9 mouse cellular contexts compared by ENCODE assay signal in genomic region chr2:146168017-146168803, GRCm38 (mm10). TPM values are rescaled to one million over a fixed set of nuclear protein-coding genes. Genes with fewer than 3 reads are reported as not detected.
DNase-seq lines count a peak whose midpoint lies in the region; ATAC-seq and TF ChIP-seq lines count a peak whose summit lies in the region.
"Had no signal": no experiment of that assay in that cellular context is flagged by ENCODE, and none has a peak within 500 bp of the region (broad histone marks: within the 10 kb centered on the region; RNA-seq: fewer than 3 reads in every experiment).

No protein-coding gene starts in this region.

- peak; percentile 54 for ATAC-seq in kidney, postnatal 0 days (replicated peaks; ENCODE audit: low FRiP score, low read depth)
- ATAC-seq in forebrain, embryonic 11.5 days (replicated peaks; ENCODE audit: low FRiP score) = peak; percentile 46; the same call in 1 of the 2 replicates
- ATAC-seq in neural tube, embryonic 12.5 days (ENCODE audit: low FRiP score, low read depth) = peak; percentile 48; the same call in 1 of the 2 replicates
- no peak for ATAC-seq in liver, embryonic 11.5 days (replicated peaks; ENCODE audit: low FRiP score)

- H3K4me1 ChIP-seq in kidney, postnatal 0 days (replicated peaks; ENCODE audit: insufficient read depth, low read length) = no peaks in the 10 kb centered on the region
- peaks cover 7% of the 10 kb centered on the region; the same call in 1 of the 2 replicates for H3K4me1 ChIP-seq in forebrain, embryonic 11.5 days (replicated peaks; ENCODE audit: control insufficient read depth, insufficient read depth, low read length)
- peaks cover 9% of the 10 kb centered on the region; the same call in 1 of the 2 replicates for H3K4me1 ChIP-seq in neural tube, embryonic 12.5 days
- no peaks in the 10 kb centered on the region for H3K4me1 ChIP-seq in liver, embryonic 11.5 days (replicated peaks; ENCODE audit: control insufficient read depth, insufficient read depth, low read length)
- H3K4me1 ChIP-seq: liver, embryonic 15.5 days had no signal

- WGBS in kidney, postnatal 0 days = 37% methylated on average over 14 of the region's 14 CpGs
- WGBS in forebrain, embryonic 11.5 days = 58% methylated on average over 14 of the region's 14 CpGs
- WGBS in neural tube, embryonic 12.5 days = 58% methylated on average over 14 of the region's 14 CpGs
- whole genome bisulfite sequencing in liver, embryonic 11.5 days = 67% methylated on average over 14 of the region's 14 CpGs

- H3K9ac ChIP-seq in kidney, postnatal 0 days (ENCODE audit: low read depth, low read length) = no peak overlapping the region
- H3K9ac ChIP-seq in forebrain, embryonic 11.5 days (ENCODE audit: low read length) = no peak overlapping the region
- no peak overlapping the region for H3K9ac ChIP-seq in neural tube, embryonic 12.5 days
- H3K9ac ChIP-seq in liver, embryonic 11.5 days (ENCODE audit: low read depth, low read length) = no peak overlapping the region
- H3K9ac ChIP-seq: liver, embryonic 15.5 days had no signal

- DNase-seq in kidney, postnatal 0 days (ENCODE audit: low spot score) = peak; percentile 52
- no peak for DNase-seq in kidney, adult 11 months
- peak; percentile 50 for DNase-seq in forebrain, embryonic 11.5 days (ENCODE audit: low spot score)
- DNase-seq in kidney, postnatal 4 days = peak; percentile 11 to 42
- no peak for DNase-seq in natural killer cell, adult 2 months (ENCODE audit: low spot score in 2 of 2)
- DNase-seq in thymus, postnatal 25 days = no peak
- no peak for DNase-seq in liver, embryonic 11.5 days (ENCODE audit: low spot score)

- no peak for TF ChIP-seq CTCF in kidney, postnatal 0 days (IDR thresholded peaks at IDR 0.05; ENCODE audit: low read depth)

- no peaks in the 10 kb centered on the region for H3K27me3 ChIP-seq in kidney, postnatal 0 days (ENCODE audit: insufficient read depth, low read length)
- H3K27me3 ChIP-seq in forebrain, embryonic 11.5 days (ENCODE audit: control insufficient read depth, insufficient read depth, low read length) = no peaks in the 10 kb centered on the region
- no peaks in the 10 kb centered on the region for H3K27me3 ChIP-seq in neural tube, embryonic 12.5 days (replicated peaks)
- H3K27me3 ChIP-seq in liver, embryonic 11.5 days (replicated peaks; ENCODE audit: control insufficient read depth, insufficient read depth, low read length) = no peaks in the 10 kb centered on the region
- H3K27me3 ChIP-seq: liver, embryonic 15.5 days had no signal

- no peaks in the 10 kb centered on the region for H3K36me3 ChIP-seq in kidney, postnatal 0 days (ENCODE audit: insufficient read depth, low read length)
- H3K36me3 ChIP-seq in forebrain, embryonic 11.5 days (ENCODE audit: control insufficient read depth, insufficient read depth, low read length) = no peaks in the 10 kb centered on the region
- H3K36me3 ChIP-seq in neural tube, embryonic 12.5 days = no peaks in the 10 kb centered on the region
- no peaks in the 10 kb centered on the region for H3K36me3 ChIP-seq in liver, embryonic 11.5 days (ENCODE audit: control insufficient read depth, insufficient read depth, low read length)
- H3K36me3 ChIP-seq: liver, embryonic 15.5 days had no signal

- H3K27ac ChIP-seq in kidney, postnatal 0 days = no peak overlapping the region
- H3K27ac ChIP-seq in forebrain, embryonic 11.5 days (ENCODE audit: low read depth, low read length) = no peak overlapping the region
- H3K27ac ChIP-seq in neural tube, embryonic 12.5 days = no peak overlapping the region
- no peak overlapping the region for H3K27ac ChIP-seq in liver, embryonic 11.5 days (ENCODE audit: low read depth, low read length)
- H3K27ac ChIP-seq: liver, embryonic 15.5 days had no signal

- no peaks in the 10 kb centered on the region for H3K9me3 ChIP-seq in kidney, postnatal 0 days (replicated peaks; ENCODE audit: low read length)
- no peaks in the 10 kb centered on the region for H3K9me3 ChIP-seq in forebrain, embryonic 11.5 days (ENCODE audit: control insufficient read depth, low read length)
- H3K9me3 ChIP-seq in neural tube, embryonic 12.5 days = no peaks in the 10 kb centered on the region
- H3K9me3 ChIP-seq in liver, embryonic 11.5 days (ENCODE audit: control insufficient read depth, low read length) = no peaks in the 10 kb centered on the region
- H3K9me3 ChIP-seq: liver, embryonic 15.5 days had no signal

- no peak overlapping the region for H3K4me3 ChIP-seq in kidney, postnatal 0 days (replicated peaks; ENCODE audit: low read depth, low read length)
- H3K4me3 ChIP-seq in forebrain, embryonic 11.5 days (ENCODE audit: low read depth, low read length) = no peak overlapping the region
- H3K4me3 ChIP-seq in neural tube, embryonic 12.5 days = no peak overlapping the region
- H3K4me3 ChIP-seq in liver, embryonic 11.5 days (ENCODE audit: low read depth, low read length) = no peak overlapping the region
- H3K4me3 ChIP-seq: liver, embryonic 15.5 days had no signal

- no peak overlapping the region for H3K4me2 ChIP-seq in kidney, postnatal 0 days (ENCODE audit: low read length)
- no peak overlapping the region for H3K4me2 ChIP-seq in forebrain, embryonic 11.5 days (ENCODE audit: low read depth, low read length, severe bottlenecking)
- no peak overlapping the region for H3K4me2 ChIP-seq in neural tube, embryonic 12.5 days (replicated peaks)
- no peak overlapping the region for H3K4me2 ChIP-seq in liver, embryonic 11.5 days
- H3K4me2 ChIP-seq: liver, embryonic 15.5 days had no signal

RNA-seq across cellular contexts. Expression of gene Insm1, which starts 53.5 kb away (rescaled TPM):
- not detected in 2 replicates for polyA plus RNA-seq in kidney, postnatal 0 days (2015; fragmentation: Nextera tagmentation; extraction: Ambion mirVana)
- 5.0 and 8.7 TPM in 2 replicates for polyA plus RNA-seq in forebrain, embryonic 11.5 days (2014; fragmentation: Nextera tagmentation; extraction: Ambion mirVana)
- 8.4 and 9.3 TPM in 2 replicates for polyA plus RNA-seq in neural tube, embryonic 12.5 days (2016; fragmentation: Nextera tagmentation; extraction: Ambion mirVana)
- polyA plus RNA-seq in liver, embryonic 11.5 days (2014; fragmentation: Nextera tagmentation; extraction: Ambion mirVana) = not detected in 2 replicates
- polyA plus RNA-seq: liver, embryonic 15.5 days had no signal

Comparison
In these comparisons a context has a peak if more than half of its experiments do, and no peak if none do; other contexts are left out.
1. DNase-seq: peak in kidney, postnatal 0 days (single experiment), forebrain, embryonic 11.5 days (single experiment) and kidney, postnatal 4 days (2 of 2); none in kidney, adult 11 months (single experiment), natural killer cell, adult 2 months (0 of 2), thymus, postnatal 25 days (single experiment) and liver, embryonic 11.5 days (single experiment).